Mouse (Mus musculus) forebrain, embryonic 12.5 days (tissue): Measurements from ENCODE around the gene Gm20532. TPM values are rescaled to one million over a fixed set of nuclear protein-coding genes. Genes with fewer than 3 reads are reported as not detected.
A peak's percentile ranks its signal among the peaks of the same experiment; 100 is the strongest.

Source experiments
- ATAC-seq: fragments of 200-750 bp; cut with Nextera tagmentation; 2 replicates; pipeline ENCODE4 v1.8.0; 2017; ENCODE audit warnings: moderate TSS enrichment; ENCODE audit not compliant: low FRiP score
- H3K27ac ChIP-seq: fragments of 300-500 bp; sonication (generic); 2 replicates; pipeline ENCODE4 v1.5.1; 2016; ENCODE audit warnings: mild to moderate bottlenecking
- H3K27me3 ChIP-seq: fragments of 300-500 bp; sonication (generic); 2 replicates; pipeline ENCODE4 v1.6.1; 2016; ENCODE audit warnings: mild to moderate bottlenecking
- H3K36me3 ChIP-seq: fragments of 300-500 bp; sonication (generic); replicated peaks from 2 replicates; pipeline ENCODE4 v1.6.1; 2016; ENCODE audit warnings: mild to moderate bottlenecking
- H3K4me1 ChIP-seq: fragments of 300-500 bp; sonication (generic); 2 replicates; pipeline ENCODE4 v1.6.1; 2016
- H3K4me2 ChIP-seq: fragments of 300-500 bp; sonication (generic); 2 replicates; pipeline ENCODE4 v1.6.1; 2016; ENCODE audit warnings: mild to moderate bottlenecking, moderate library complexity
- H3K4me3 ChIP-seq: fragments of 300-500 bp; sonication (generic); replicated peaks from 2 replicates; pipeline ENCODE4 v1.5.1; 2016; ENCODE audit warnings: mild to moderate bottlenecking
- H3K9ac ChIP-seq: fragments of 300-500 bp; sonication (generic); 2 replicates; pipeline ENCODE4 v1.6.1; 2016; ENCODE audit warnings: mild to moderate bottlenecking
- H3K9me3 ChIP-seq: fragments of 300-500 bp; sonication (generic); 2 replicates; pipeline ENCODE4 v1.6.1; 2016
- WGBS: fragments of 180-500 bp; shearing (Covaris S2); methylation state at CpG from one replicate; pipeline ENCODE4 v1.1.7; 2016; 5-methylcytosine and 5-hydroxymethylcytosine counted together
- polyA plus RNA-seq: library from polyadenylated mRNA; unstranded; fragments of >200 nt; fragmentation: Nextera tagmentation; extraction: Ambion mirVana; gene quantifications from 2 replicates; pipeline ENCODE4 v1.2.1, GENCODE M21; 2016

The Gm20532 gene
- polyA plus RNA-seq, 1 experiment from 2014 or later = not detected

DNA sequence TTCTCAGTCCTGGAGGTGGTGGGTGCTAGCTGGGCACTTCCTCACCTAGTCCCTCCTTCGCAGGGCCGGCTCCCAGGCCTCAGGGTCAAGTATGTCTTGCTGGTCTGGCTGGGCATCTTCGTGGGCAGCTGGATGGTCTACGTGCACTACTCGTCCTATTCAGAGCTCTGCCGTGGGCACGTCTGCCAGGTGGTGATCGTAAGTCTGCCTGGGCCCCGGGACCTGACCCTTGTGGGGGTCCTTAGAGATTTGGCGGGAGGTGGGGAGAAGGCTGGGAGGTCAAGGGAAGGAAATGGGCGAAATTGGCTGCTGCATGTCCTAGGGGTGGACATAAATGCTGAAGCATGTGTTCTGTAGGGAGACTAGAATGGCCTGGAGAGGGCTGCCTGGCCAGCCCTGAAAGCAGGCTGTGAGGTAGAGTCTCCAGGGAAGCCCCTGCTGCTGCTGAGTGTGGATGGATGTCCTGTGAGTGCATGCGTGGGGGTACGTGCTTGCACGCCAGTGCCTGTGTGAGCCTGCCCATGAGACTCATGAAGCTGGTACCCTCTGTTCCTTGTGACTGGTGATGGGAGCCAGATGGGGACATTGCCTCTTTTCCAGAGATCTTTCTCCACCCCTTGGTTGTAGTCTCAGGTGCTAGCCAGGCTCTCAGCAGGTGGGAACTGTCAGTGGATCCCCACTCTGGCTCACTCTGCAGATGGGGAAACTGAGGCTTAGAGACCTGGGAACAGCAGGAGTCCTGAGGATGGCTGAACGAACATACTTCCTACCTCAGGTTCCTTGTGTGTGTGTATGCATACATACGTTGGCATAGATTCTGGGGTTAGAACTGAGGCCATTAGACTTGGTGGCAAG lies 46.3 kb downstream of the Gm20532 start:
- Histone ChIP-seq H3K9me3 (no peaks in the 10 kb centered on the region), H3K4me1 (peaks cover 52% of the 10 kb centered on the region), H3K4me3 (no peak overlapping the region), H3K27ac (peak overlapping the region; percentile 39; the same call in 1 of the 2 replicates), H3K4me2 (no peak overlapping the region), H3K9ac (no peak overlapping the region), H3K27me3 (no peaks in the 10 kb centered on the region), H3K36me3 (peaks cover 44% of the 10 kb centered on the region)
- ATAC-seq = no peak
- WGBS = 88% methylated on average over 16 of the region's 16 CpGs

DNA sequence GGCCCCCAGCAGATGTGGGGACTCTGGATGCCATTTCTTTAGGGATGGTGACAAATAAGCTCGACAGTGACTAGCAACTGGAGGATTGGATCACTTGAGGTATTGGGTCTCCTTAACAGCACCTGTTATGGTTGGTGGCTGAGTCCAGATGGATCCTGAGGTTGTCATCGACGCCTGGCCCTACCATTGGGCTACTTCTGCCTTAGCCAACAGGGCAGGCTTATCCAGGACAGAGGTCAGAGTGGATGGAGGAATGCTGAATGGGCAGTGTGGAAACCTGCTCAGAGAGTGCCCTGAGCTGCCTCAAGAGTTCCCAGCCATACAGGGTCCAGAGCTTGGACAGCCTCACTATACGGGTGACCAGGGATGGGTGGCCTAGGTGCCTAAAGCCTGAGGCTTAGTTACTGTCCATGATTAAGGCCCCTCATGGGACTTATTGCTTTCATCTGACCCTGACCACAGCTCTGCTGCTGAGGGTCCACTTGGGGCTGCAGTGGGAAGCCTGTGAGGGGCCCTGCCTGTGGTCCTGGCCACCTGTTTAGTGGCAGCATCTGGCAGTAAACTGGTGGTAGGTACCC lies 47.6 kb downstream of the Gm20532 start:
- Histone ChIP-seq H3K27me3 (no peaks in the 10 kb centered on the region), H3K4me1 (peaks cover 57% of the 10 kb centered on the region), H3K9me3 (no peaks in the 10 kb centered on the region), H3K4me2 (no peak overlapping the region), H3K9ac (no peak overlapping the region), H3K27ac (no peak overlapping the region), H3K4me3 (no peak overlapping the region), H3K36me3 (peaks cover 54% of the 10 kb centered on the region)
- WGBS = 64% methylated on average over 4 of the region's 4 CpGs
- no peak for ATAC-seq

DNA sequence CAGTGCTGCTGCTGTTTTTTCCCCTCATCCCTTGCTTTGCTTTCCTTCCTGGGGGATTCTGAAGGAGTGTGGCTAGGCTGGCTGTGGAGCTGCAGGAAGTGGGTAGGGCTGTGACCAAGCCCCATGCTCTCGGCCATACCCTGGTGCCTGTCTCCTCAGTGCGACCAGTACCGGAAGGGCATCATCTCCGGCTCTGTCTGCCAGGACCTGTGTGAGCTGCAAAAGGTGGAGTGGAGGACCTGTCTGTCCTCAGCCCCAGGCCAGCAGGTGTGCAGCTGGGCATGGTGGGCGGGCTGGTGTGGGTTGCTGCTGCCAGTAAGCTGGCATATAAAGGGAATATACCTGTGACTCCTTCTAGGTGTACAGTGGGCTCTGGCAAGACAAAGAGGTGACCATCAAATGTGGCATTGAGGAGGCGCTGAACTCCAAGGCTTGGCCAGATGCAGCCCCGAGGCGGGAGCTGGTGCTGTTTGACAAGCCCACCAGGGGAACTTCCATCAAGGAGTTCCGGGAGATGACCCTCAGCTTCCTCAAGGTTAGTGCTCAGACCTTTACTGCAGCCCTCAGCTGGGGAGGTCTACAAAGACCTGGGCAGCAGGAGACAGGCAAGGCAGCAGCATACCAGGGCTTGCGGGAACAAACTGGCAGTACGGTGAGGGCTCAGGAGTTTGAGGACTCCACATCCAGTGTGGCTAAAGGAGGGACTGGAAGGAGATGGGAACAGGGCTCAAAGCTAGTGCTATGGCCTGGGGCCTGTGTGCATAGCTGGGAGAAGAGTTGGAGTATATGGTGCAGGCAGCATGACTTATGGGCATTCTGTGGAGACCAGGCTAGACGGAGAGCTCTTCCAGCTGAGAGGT lies 48.4 kb downstream of the Gm20532 start:
- H3K36me3 ChIP-seq = peaks cover 54% of the 10 kb centered on the region
- H3K4me1 ChIP-seq = peaks cover 52% of the 10 kb centered on the region
- no peak overlapping the region for H3K27ac ChIP-seq
- H3K4me3 ChIP-seq = no peak overlapping the region
- WGBS = 70% methylated on average over 12 of the region's 12 CpGs
- no peak overlapping the region for H3K4me2 ChIP-seq
- no peak overlapping the region for H3K9ac ChIP-seq
- no peaks in the 10 kb centered on the region for H3K9me3 ChIP-seq
- no peaks in the 10 kb centered on the region for H3K27me3 ChIP-seq
- ATAC-seq = no peak

- no peak overlapping the region for H3K4me2 ChIP-seq
- no peak overlapping the region for H3K9ac ChIP-seq
- WGBS = 69% methylated on average over 21 of the region's 21 CpGs
- peaks cover 54% of the 10 kb centered on the region for H3K36me3 ChIP-seq
- H3K27me3 ChIP-seq = no peaks in the 10 kb centered on the region
- no peak overlapping the region for H3K4me3 ChIP-seq
- H3K9me3 ChIP-seq = no peaks in the 10 kb centered on the region
- ATAC-seq = no peak
- H3K4me1 ChIP-seq = peaks cover 43% of the 10 kb centered on the region
- H3K27ac ChIP-seq = 0 out of 2 replicates have a peak overlapping the region, but pooled peaks have one; percentile 25
These were observed 49.3 kb downstream of the Gm20532 start for GRCm38 (mm10) chr2:26635489-26636324.

DNA sequence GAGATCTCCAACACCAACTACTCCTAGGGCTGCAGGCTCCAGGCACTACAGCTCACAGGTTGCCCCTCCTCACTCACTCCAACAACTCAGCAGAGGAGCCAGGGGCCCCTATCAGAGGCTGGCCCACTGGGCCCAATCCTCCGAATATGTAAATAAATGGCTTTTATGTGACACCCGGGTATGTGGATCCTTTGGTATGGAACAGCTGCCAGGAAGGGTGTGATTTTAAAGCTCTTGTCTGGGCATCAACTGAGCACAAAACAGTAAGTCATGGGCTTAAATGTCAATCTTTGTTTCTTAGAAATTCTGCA lies 49.8 kb downstream of the Gm20532 start:
- no peak overlapping the region for H3K4me2 ChIP-seq
- peaks cover 54% of the 10 kb centered on the region for H3K36me3 ChIP-seq
- no peak for ATAC-seq
- 63% methylated on average over 2 of the region's 2 CpGs for WGBS
- H3K27me3 ChIP-seq = no peaks in the 10 kb centered on the region
- H3K4me1 ChIP-seq = peaks cover 39% of the 10 kb centered on the region
- 0 out of 2 replicates have a peak overlapping the region, but pooled peaks have one; percentile 25 for H3K27ac ChIP-seq
- no peaks in the 10 kb centered on the region for H3K9me3 ChIP-seq
- H3K4me3 ChIP-seq = no peak overlapping the region
- no peak overlapping the region for H3K9ac ChIP-seq

DNA sequence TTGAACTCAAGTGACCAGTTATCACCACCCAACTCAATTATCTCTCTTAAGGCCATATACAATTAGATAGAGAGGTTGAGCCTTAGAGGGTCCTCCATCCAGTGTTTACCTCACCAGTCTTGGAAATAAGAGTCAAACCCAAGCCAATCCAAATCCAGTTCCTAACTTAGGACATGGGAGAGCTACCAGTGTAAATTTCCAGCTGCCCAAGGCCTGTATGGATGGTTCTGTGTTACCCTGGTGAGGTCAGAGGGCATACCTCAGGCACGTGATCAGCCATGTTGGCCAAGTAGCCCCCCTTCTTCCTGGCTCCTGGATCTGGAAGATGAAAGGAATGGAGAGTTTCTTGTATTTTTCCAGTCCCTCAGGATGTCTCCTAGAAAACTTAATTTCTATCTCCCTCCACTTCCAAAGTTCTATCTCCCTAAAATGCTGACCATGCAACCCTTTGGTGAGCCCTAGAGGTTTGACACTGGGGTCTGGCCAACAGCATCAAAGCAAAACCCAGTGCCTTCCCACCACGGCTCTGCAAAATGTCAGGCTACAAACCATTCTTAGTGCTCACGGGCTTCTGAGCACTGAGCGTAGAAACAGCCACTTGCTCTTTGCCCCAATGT lies 51.0 kb downstream of the Gm20532 start:
- Histone ChIP-seq H3K27ac (peak overlapping the region; percentile 14; the same call in 1 of the 2 replicates), H3K4me2 (no peak overlapping the region), H3K27me3 (no peaks in the 10 kb centered on the region), H3K36me3 (peaks cover 54% of the 10 kb centered on the region), H3K4me3 (no peak overlapping the region), H3K9ac (0 out of 2 replicates have a peak overlapping the region, but pooled peaks have one; percentile 29), H3K9me3 (no peaks in the 10 kb centered on the region), H3K4me1 (peaks cover 37% of the 10 kb centered on the region)
- WGBS = 85% methylated on average over 4 of the region's 4 CpGs
- no peak for ATAC-seq

DNA sequence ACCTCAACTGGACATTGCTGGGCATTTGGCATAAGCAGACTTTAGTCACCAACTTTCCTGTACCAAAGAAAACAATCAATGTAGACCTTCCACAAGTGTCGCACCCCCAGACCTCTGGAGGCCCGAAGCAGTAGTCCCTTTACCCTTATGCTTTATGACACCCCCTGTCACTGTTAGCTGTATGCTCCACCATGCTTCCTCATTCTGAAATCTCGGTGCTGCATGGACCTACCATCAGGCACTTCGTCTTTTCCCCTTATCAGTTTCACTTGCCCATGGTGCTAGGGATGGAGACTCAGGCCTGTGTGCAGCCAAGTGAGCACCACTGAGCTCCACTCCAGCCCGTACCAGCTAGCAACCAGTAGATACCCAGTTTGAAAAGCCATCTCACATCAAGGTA lies 51.6 kb downstream of the Gm20532 start:
- 85% methylated on average over 5 of the region's 5 CpGs for WGBS
- Histone ChIP-seq H3K9ac (peak overlapping the region; percentile 95; the same call in 1 of the 2 replicates), H3K4me3 (0 out of 2 replicates have a peak overlapping the region, but pooled peaks have one; percentile 93), H3K4me2 (peak overlapping the region; percentile 87), H3K27me3 (no peaks in the 10 kb centered on the region), H3K36me3 (peaks cover 54% of the 10 kb centered on the region), H3K4me1 (peaks cover 31% of the 10 kb centered on the region), H3K27ac (no peak overlapping the region), H3K9me3 (no peaks in the 10 kb centered on the region)
- no peak for ATAC-seq

- Histone ChIP-seq H3K4me2 (peak overlapping the region; percentile 87), H3K36me3 (peaks cover 51% of the 10 kb centered on the region), H3K4me3 (peak overlapping the region; percentile 93), H3K9ac (peak overlapping the region; percentile 95), H3K9me3 (no peaks in the 10 kb centered on the region), H3K4me1 (peaks cover 27% of the 10 kb centered on the region), H3K27ac (0 out of 2 replicates have a peak overlapping the region, but pooled peaks have one; percentile 54), H3K27me3 (no peaks in the 10 kb centered on the region)
- WGBS = 82% methylated on average over 5 of the region's 5 CpGs
- ATAC-seq = no peak
These were observed 52.1 kb downstream of the Gm20532 start for GRCm38 (mm10) chr2:26638572-26638971.

DNA sequence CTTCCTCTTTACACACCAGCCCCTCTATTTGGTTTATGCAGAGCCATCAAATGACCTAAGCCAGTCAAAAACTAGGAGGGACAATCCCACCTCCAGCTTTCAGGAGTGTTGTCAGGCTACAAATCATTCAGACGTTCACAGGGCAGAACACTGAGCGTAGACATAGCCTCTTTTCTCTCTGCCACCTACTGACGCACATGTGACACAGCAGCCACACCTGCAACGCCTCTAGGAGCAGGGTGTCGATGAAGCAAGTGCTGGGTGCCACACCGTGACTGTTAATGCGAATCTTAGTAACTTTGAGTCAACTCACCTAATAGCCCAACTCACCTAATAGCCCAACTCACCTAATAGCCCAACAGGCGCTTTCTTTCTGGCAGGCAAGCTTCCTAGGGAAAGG lies 52.6 kb downstream of the Gm20532 start:
- H3K27me3 ChIP-seq = no peaks in the 10 kb centered on the region
- peak overlapping the region; percentile 87 for H3K4me2 ChIP-seq
- H3K4me1 ChIP-seq = peaks cover 21% of the 10 kb centered on the region
- peak; percentile 33; the same call in 1 of the 2 replicates for ATAC-seq
- peaks cover 46% of the 10 kb centered on the region for H3K36me3 ChIP-seq
- 10% methylated on average over 8 of the region's 8 CpGs for WGBS
- peak overlapping the region; percentile 54; the same call in 1 of the 2 replicates for H3K27ac ChIP-seq
- peak overlapping the region; percentile 93 for H3K4me3 ChIP-seq
- H3K9ac ChIP-seq = peak overlapping the region; percentile 95
- no peaks in the 10 kb centered on the region for H3K9me3 ChIP-seq

DNA sequence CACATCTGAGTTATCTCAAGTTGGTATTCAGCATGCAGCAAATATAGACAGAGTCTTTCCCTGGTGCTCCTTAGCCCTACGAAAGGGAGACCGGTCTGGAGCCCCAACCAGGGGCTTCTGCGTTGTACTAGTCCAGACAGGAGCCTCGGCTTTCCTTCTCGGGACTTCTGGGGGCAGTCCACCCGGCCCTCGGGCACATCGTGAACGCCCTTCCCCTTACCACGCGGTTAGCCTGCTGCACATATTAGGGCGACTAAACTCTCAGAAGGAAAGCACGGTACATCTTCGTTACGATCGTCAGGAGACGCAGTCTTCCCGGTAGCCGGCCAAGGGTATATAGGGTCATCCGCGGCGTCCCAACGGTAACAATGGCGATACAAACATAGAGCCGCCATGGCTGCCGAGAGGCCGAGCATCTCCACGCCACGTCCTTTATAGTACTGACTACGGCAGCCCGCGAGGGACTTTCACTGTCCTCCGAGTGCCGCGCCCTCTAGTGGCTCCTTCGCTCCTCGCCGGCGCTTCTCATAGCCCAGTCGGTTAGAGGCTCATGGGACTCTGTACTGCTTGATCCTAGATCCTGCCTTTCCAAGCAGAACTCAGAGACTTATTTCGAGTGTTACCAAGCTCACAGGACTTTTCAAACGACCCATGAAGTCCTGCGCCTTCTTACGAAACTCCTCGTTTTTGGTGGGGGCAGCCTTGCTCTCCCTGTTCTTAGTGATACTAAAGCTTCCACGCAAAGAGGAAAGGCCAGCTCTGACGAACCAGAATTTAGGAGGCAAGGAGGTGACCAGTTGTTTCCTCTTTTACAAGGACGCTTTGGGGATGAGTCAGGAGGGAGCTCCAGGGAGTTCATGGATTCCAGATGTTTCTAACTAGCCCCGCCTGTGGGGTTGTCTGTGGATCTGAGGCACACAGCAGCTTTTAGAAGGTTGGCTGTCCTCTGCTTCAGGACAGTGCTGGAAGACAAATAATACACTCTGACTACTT lies 53.7 kb downstream of the Gm20532 start:
- Histone ChIP-seq H3K9ac (peak overlapping the region; percentile 95), H3K4me3 (peak overlapping the region; percentile 93), H3K9me3 (no peaks in the 10 kb centered on the region), H3K27me3 (no peaks in the 10 kb centered on the region), H3K36me3 (peaks cover 35% of the 10 kb centered on the region), H3K4me1 (peaks cover 21% of the 10 kb centered on the region), H3K27ac (peak overlapping the region; percentile 82), H3K4me2 (peak overlapping the region; percentile 87)
- peak; percentile 86 for ATAC-seq
- 4% methylated on average over 49 of the region's 49 CpGs for WGBS
